Mouse (Mus musculus) testis, adult 2 months (tissue): Measurements from ENCODE around the gene Atf6. TPM values are rescaled to one million over a fixed set of nuclear protein-coding genes. Genes with fewer than 3 reads are reported as not detected.

Experiments
- H3K27ac ChIP-seq: fragments of 200-500 bp; 2 replicates; pipeline ENCODE4 v1.5.1; 2012; ENCODE audit warnings: low read depth, low read length; ENCODE audit not compliant: control insufficient read depth, insufficient read depth
- H3K27me3 ChIP-seq: fragments of 200-500 bp; 2 replicates; pipeline ENCODE4 v1.6.1; 2012; ENCODE audit warnings: mild to moderate bottlenecking, low read length, moderate library complexity; ENCODE audit not compliant: control insufficient read depth, insufficient read depth
- H3K36me3 ChIP-seq: fragments of 200-500 bp; 2 replicates; pipeline ENCODE4 v1.6.1; 2012; ENCODE audit warnings: mild to moderate bottlenecking, low read length; ENCODE audit not compliant: control insufficient read depth, insufficient read depth
- H3K4me1 ChIP-seq: fragments of 200-500 bp; 2 replicates; pipeline ENCODE4 v1.6.1; 2012; ENCODE audit warnings: low read length; ENCODE audit not compliant: control insufficient read depth, insufficient read depth
- H3K4me3 ChIP-seq: fragments of 200-500 bp; 2 replicates; pipeline ENCODE4 v1.5.1; 2012; ENCODE audit warnings: low read depth, mild to moderate bottlenecking, low read length, moderate library complexity, mixed read lengths; ENCODE audit not compliant: control insufficient read depth
- CTCF ChIP-seq: fragments of 200-500 bp; IDR thresholded peaks from 2 replicates; pipeline ENCODE4 v1.5.1; 2012; ENCODE audit warnings: low read depth, mild to moderate bottlenecking, inconsistent platforms, low read length, moderate library complexity; ENCODE audit not compliant: control insufficient read depth, insufficient read depth, insufficient replicate concordance
- POLR2A ChIP-seq: fragments of 200-500 bp; IDR thresholded peaks from 2 replicates; pipeline ENCODE4 v1.6.1; 2012; ENCODE audit warnings: low read depth, mild to moderate bottlenecking, inconsistent platforms, low read length, moderate library complexity; ENCODE audit not compliant: control insufficient read depth
- polyA plus RNA-seq: library from polyadenylated mRNA; depleted of rRNA; stranded (reverse); fragments of >200 nt; gene quantifications from 2 replicates; pipeline ENCODE4 v1.2.3, GENCODE M21; 2012; rRNA removed

Gene Atf6
- polyA plus RNA-seq, 1 experiment, result 6.3 TPM

DNA sequence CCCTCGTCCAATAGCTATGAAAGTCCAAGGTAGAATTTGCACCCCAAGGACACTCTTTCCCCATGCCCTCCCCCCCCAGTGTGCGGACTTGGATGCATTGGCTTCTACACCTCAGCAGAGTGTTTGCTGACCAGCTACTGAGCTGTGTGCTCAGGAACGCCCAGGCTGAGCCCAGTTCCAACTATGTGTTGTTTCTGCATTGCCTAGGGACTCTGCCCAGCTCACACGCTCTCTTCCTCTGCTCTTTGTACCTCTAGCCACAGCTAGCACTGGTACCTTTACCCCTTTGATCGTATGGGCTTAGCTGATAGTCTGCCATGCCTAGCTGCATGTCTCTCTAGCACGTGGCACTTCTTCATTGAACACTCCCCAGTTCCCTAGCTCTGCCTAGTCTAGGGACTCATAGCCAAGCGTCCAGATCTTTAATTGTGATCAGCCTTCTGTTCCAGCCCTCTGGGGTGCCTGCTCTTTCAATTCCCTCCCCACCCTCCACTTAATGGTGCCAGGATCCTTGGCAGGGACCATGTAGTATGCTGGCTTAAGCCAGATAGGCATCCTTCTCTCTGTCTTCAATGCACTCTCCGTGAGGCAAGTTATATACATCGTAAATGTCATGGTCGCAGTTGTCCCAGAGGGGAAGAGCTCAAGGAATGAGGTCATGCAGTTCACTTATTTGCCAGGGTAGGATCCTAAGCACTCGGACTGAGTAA, 210.9 kb downstream of the Atf6 start:
- Histone ChIP-seq H3K36me3 (no peaks in the 10 kb centered on the region), H3K4me1 (peaks cover 2% of the 10 kb centered on the region; the same call in 1 of the 2 replicates), H3K27ac (no peak overlapping the region), H3K27me3 (no peaks in the 10 kb centered on the region), H3K4me3 (no peak overlapping the region)
- no peak for TF ChIP-seq CTCF
- no peak for TF ChIP-seq POLR2A

DNA sequence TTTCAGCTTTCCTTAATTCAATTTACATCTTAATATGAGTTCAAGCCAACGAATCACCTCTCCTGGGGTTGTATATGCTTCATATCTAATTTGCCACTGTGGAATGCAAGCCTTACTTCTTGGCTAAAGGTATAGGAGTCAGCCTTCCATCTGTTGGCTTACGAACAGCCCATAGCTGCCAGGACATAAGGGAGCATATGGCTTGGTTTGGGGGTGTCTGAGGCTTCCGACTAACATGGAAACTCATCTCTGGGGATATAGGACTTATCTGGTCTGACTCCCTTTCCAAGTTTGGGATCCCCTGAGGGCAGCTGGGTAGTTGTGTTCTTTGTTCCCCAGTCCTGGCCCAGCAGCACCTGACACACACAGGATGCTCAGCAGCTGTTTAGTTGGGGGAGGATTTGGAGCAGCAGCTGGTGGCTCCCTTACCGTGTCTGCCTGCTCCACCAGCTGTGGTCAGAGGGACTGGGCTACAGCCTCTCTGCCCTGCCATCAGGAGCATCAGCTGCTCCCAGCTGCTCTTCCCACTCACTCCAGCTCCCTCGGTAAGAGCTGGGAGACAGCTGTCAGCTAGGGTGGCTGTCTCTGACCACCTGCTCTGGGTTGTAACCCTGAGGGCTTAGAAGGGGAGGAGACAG, 212.2 kb downstream of the Atf6 start:
- Histone ChIP-seq H3K27me3 (no peaks in the 10 kb centered on the region), H3K4me1 (peaks cover 2% of the 10 kb centered on the region; the same call in 1 of the 2 replicates), H3K36me3 (no peaks in the 10 kb centered on the region), H3K27ac (no peak overlapping the region), H3K4me3 (no peak overlapping the region)
- no peak for TF ChIP-seq CTCF
- TF ChIP-seq POLR2A, result no peak

Other genes with a start within 250 kb of the Atf6 start
- 5.3 and 6.4 TPM in 2 replicates for gene Olfml2b, start 223.2 kb downstream of the Atf6 start, polyA plus RNA-seq
- 0.99 and 1.5 TPM in 2 replicates for gene Gm26620, start 17.3 kb upstream of the Atf6 start, polyA plus RNA-seq
- 4.4 and 6.2 TPM in 2 replicates for gene Dusp12, start 17.8 kb upstream of the Atf6 start, polyA plus RNA-seq
- gene Fcrlb, start 45.2 kb upstream of the Atf6 start, polyA plus RNA-seq, result 0.16 and 0.23 TPM in 2 replicates
- gene Fcrla, start 59.8 kb upstream of the Atf6 start, polyA plus RNA-seq, result 5.2 and 5.9 TPM in 2 replicates
- 5.6 and 5.9 TPM in 2 replicates for gene Fcgr2b, start 108.8 kb upstream of the Atf6 start, polyA plus RNA-seq
- gene Fcgr4, start 151.1 kb upstream of the Atf6 start, polyA plus RNA-seq, result not detected in 2 replicates
- gene Fcgr3, start 197.2 kb upstream of the Atf6 start, polyA plus RNA-seq, result 30.9 and 52.1 TPM in 2 replicates
- gene Cfap126, start 246.1 kb upstream of the Atf6 start, polyA plus RNA-seq, result 309 and 314 TPM in 2 replicates